ENCODE assay signal across 14 mouse cellular contexts in the genomic region with DNA sequence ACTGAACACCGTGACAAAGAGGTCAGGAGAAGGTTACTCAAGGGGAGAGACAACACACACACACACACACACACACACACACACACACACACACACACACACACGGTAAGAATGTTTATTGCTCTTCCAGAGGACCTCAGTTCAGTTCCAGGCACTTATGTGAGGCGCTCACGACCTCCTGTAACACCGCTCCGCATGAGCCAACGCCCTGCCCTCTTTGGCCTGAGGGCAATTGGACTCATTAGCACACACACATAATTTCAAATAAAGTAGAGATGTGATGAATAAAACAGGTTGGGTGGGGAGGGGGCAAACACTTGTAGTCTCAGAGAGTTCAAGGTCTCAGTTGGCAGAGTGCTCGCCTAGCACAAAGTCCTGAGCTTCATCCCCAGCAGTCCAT. TPM values are rescaled to one million over a fixed set of nuclear protein-coding genes. Genes with fewer than 3 reads are reported as not detected.
DNase-seq lines count a peak whose midpoint lies in the region; ATAC-seq and TF ChIP-seq lines count a peak whose summit lies in the region.
"Had no signal": no experiment of that assay in that cellular context is flagged by ENCODE, and none has a peak within 500 bp of the region (broad histone marks: within the 10 kb centered on the region; RNA-seq: fewer than 3 reads in every experiment).

No protein-coding gene starts in this region.

- no peaks in the 10 kb centered on the region for H3K79me2 ChIP-seq in heart, adult 2 months (replicated peaks; ENCODE audit: control insufficient read depth, insufficient read depth, low read length)

- no peaks in the 10 kb centered on the region for H3K9me3 ChIP-seq in heart, embryonic 11.5 days (replicated peaks; ENCODE audit: control insufficient read depth, low read length)
- no peaks in the 10 kb centered on the region for H3K9me3 ChIP-seq in liver, embryonic 12.5 days (replicated peaks)
- no peaks in the 10 kb centered on the region for H3K9me3 ChIP-seq in embryonic facial prominence, embryonic 15.5 days (replicated peaks)
- H3K9me3 ChIP-seq in liver, embryonic 16.5 days (replicated peaks; ENCODE audit: control insufficient read depth, low read length): no peaks in the 10 kb centered on the region
- no peaks in the 10 kb centered on the region for H3K9me3 ChIP-seq in forebrain, embryonic 14.5 days (replicated peaks; ENCODE audit: control insufficient read depth, low read length)
- H3K9me3 ChIP-seq: neural tube, embryonic 15.5 days had no signal

- peak overlapping the region; percentile 84 for H3K27ac ChIP-seq in heart, adult 2 months
- no peak overlapping the region for H3K27ac ChIP-seq in heart, embryonic 11.5 days (ENCODE audit: low read depth, low read length)
- peak overlapping the region; percentile 61 for H3K27ac ChIP-seq in liver, embryonic 12.5 days
- H3K27ac ChIP-seq in embryonic facial prominence, embryonic 15.5 days (replicated peaks): peak overlapping the region; percentile 85; the same call in 1 of the 2 replicates
- H3K27ac ChIP-seq in liver, embryonic 16.5 days (ENCODE audit: low read length): peak overlapping the region; percentile 9; the same call in 1 of the 2 replicates
- H3K27ac ChIP-seq in forebrain, embryonic 14.5 days (ENCODE audit: low read depth, low read length): no peak overlapping the region
- H3K27ac ChIP-seq: neural tube, embryonic 15.5 days had no signal

- TF ChIP-seq EP300 in heart, adult 2 months (IDR thresholded peaks at IDR 0.05; ENCODE audit: insufficient read depth, low read depth, low read length): no peak

- no peak overlapping the region for H3K4me2 ChIP-seq in heart, embryonic 11.5 days
- H3K4me2 ChIP-seq in liver, embryonic 12.5 days: peak overlapping the region; percentile 55
- H3K4me2 ChIP-seq in embryonic facial prominence, embryonic 15.5 days (replicated peaks): peak overlapping the region; percentile 46; the same call in 1 of the 2 replicates
- H3K4me2 ChIP-seq in liver, embryonic 16.5 days (ENCODE audit: low read depth, low read length): peak overlapping the region; percentile 46
- H3K4me2 ChIP-seq in forebrain, embryonic 14.5 days (ENCODE audit: low read length): no peak overlapping the region

- H3K4me1 ChIP-seq in heart, adult 2 months (ENCODE audit: control insufficient read depth, insufficient read depth, low read length): peaks cover 9% of the 10 kb centered on the region
- H3K4me1 ChIP-seq in heart, embryonic 11.5 days (ENCODE audit: control insufficient read depth, insufficient read depth, low read length): peaks cover 21% of the 10 kb centered on the region
- peaks cover 57% of the 10 kb centered on the region for H3K4me1 ChIP-seq in liver, embryonic 12.5 days
- peaks cover 35% of the 10 kb centered on the region for H3K4me1 ChIP-seq in embryonic facial prominence, embryonic 15.5 days
- peaks cover 12% of the 10 kb centered on the region for H3K4me1 ChIP-seq in liver, embryonic 16.5 days (ENCODE audit: control insufficient read depth, low read depth, low read length)
- H3K4me1 ChIP-seq in forebrain, embryonic 14.5 days (ENCODE audit: control insufficient read depth, insufficient read depth, low read length): no peaks in the 10 kb centered on the region
- H3K4me1 ChIP-seq: neural tube, embryonic 15.5 days had no signal

- H3K36me3 ChIP-seq in heart, adult 2 months (ENCODE audit: control insufficient read depth, insufficient read depth, low read length): no peaks in the 10 kb centered on the region
- no peaks in the 10 kb centered on the region for H3K36me3 ChIP-seq in heart, embryonic 11.5 days (ENCODE audit: control insufficient read depth, insufficient read depth, low read length)
- no peaks in the 10 kb centered on the region for H3K36me3 ChIP-seq in liver, embryonic 12.5 days
- H3K36me3 ChIP-seq in embryonic facial prominence, embryonic 15.5 days: no peaks in the 10 kb centered on the region
- no peaks in the 10 kb centered on the region for H3K36me3 ChIP-seq in liver, embryonic 16.5 days (ENCODE audit: control insufficient read depth, insufficient read depth)
- no peaks in the 10 kb centered on the region for H3K36me3 ChIP-seq in forebrain, embryonic 14.5 days (ENCODE audit: control insufficient read depth, insufficient read depth, low read length)
- H3K36me3 ChIP-seq: neural tube, embryonic 15.5 days had no signal

- no peak for TF ChIP-seq CTCF in heart, adult 2 months (IDR thresholded peaks at IDR 0.05)

- intact Hi-C loops in heart, adult 2 months (cut with DNase I): loop anchor here (2.0 kb wide), 1 partner anchor 29 kb away; no protein-coding TSS in a partner anchor

- no peak for ATAC-seq in heart, embryonic 11.5 days (replicated peaks; ENCODE audit: insufficient number of reproducible peaks, low FRiP score, low TSS enrichment)
- ATAC-seq in liver, embryonic 12.5 days: no peak
- no peak for ATAC-seq in embryonic facial prominence, embryonic 15.5 days (ENCODE audit: insufficient number of reproducible peaks, low FRiP score, low TSS enrichment, low read depth)
- no peak for ATAC-seq in liver, embryonic 16.5 days (ENCODE audit: low read depth)
- ATAC-seq in forebrain, embryonic 14.5 days: no peak
- ATAC-seq: forebrain, embryonic 16.5 days; midbrain, embryonic 16.5 days had no signal

- no peak for TF ChIP-seq POLR2A in heart, adult 2 months (IDR thresholded peaks at IDR 0.05; ENCODE audit: insufficient read depth, low read depth, low read length)

- no peak overlapping the region for H3K9ac ChIP-seq in heart, adult 2 months (ENCODE audit: low read depth, low read length)
- H3K9ac ChIP-seq in heart, embryonic 11.5 days (ENCODE audit: low read depth, low read length): no peak overlapping the region
- no peak overlapping the region for H3K9ac ChIP-seq in liver, embryonic 12.5 days
- no peak overlapping the region for H3K9ac ChIP-seq in embryonic facial prominence, embryonic 15.5 days
- no peak overlapping the region for H3K9ac ChIP-seq in liver, embryonic 16.5 days (ENCODE audit: low read depth, low read length)
- no peak overlapping the region for H3K9ac ChIP-seq in forebrain, embryonic 14.5 days (ENCODE audit: low read length)
- H3K9ac ChIP-seq: neural tube, embryonic 15.5 days had no signal

- 79% methylated on average over 8 of the region's 8 CpGs for WGBS in heart, adult 2 months
- 82% methylated on average over 8 of the region's 8 CpGs for WGBS in heart, embryonic 11.5 days (ENCODE audit: insufficient replicate concordance)
- WGBS in liver, embryonic 12.5 days (ENCODE audit: insufficient replicate concordance): 83% methylated on average over 8 of the region's 8 CpGs
- WGBS in embryonic facial prominence, embryonic 15.5 days: 64% methylated on average over 8 of the region's 8 CpGs
- 73% methylated on average over 8 of the region's 8 CpGs for WGBS in liver, embryonic 16.5 days (ENCODE audit: insufficient replicate concordance)
- WGBS in forebrain, embryonic 14.5 days: 87% methylated on average over 8 of the region's 8 CpGs

- no peaks in the 10 kb centered on the region for H3K27me3 ChIP-seq in heart, adult 2 months (ENCODE audit: control insufficient read depth, insufficient read depth, low read length)
- H3K27me3 ChIP-seq in heart, embryonic 11.5 days (ENCODE audit: control insufficient read depth, insufficient read depth, low read length): no peaks in the 10 kb centered on the region
- H3K27me3 ChIP-seq in liver, embryonic 12.5 days (replicated peaks): no peaks in the 10 kb centered on the region
- H3K27me3 ChIP-seq in embryonic facial prominence, embryonic 15.5 days: no peaks in the 10 kb centered on the region
- H3K27me3 ChIP-seq in liver, embryonic 16.5 days (ENCODE audit: control insufficient read depth, insufficient read depth, low read depth, low read length): no peaks in the 10 kb centered on the region
- H3K27me3 ChIP-seq in forebrain, embryonic 14.5 days (replicated peaks; ENCODE audit: control insufficient read depth, insufficient read depth, low read length): no peaks in the 10 kb centered on the region
- H3K27me3 ChIP-seq: neural tube, embryonic 15.5 days had no signal

- no peak for DNase-seq in heart, adult 2 months
- DNase-seq in liver: no peak
- DNase-seq in cerebellum, adult 11-12 months: no peak
- DNase-seq in forebrain, embryonic 14.5 days (ENCODE audit: low spot score): no peak
- DNase-seq: layer of hippocampus, postnatal 36 days; lung, postnatal 10 days; right cerebral cortex, postnatal 14 days had no signal

- H3K4me3 ChIP-seq in heart, adult 2 months: no peak overlapping the region; the same call in 1 of the 2 replicates
- H3K4me3 ChIP-seq in heart, embryonic 11.5 days (ENCODE audit: low read depth, low read length): no peak overlapping the region
- H3K4me3 ChIP-seq in liver, embryonic 12.5 days: no peak overlapping the region
- H3K4me3 ChIP-seq in embryonic facial prominence, embryonic 15.5 days (replicated peaks): no peak overlapping the region
- peak overlapping the region; percentile 42 for H3K4me3 ChIP-seq in liver, embryonic 16.5 days (ENCODE audit: low read depth, low read length)
- H3K4me3 ChIP-seq in forebrain, embryonic 14.5 days (ENCODE audit: low read depth, low read length): no peak overlapping the region
- H3K4me3 ChIP-seq: neural tube, embryonic 15.5 days had no signal

RNA-seq across cellular contexts. Expression of gene Pcbp1, which starts 30.0 kb away (rescaled TPM):
- 100 to 1,000 TPM; 155 to 164 TPM for total RNA-seq in heart, adult 2 months (2021)
- 72.9 and 85.8 TPM in 2 replicates for polyA plus RNA-seq in heart, adult 2 months (2012; rRNA removed)
- polyA plus RNA-seq in heart, embryonic 11.5 days (2014; fragmentation: Nextera tagmentation; extraction: Ambion mirVana): 312 and 348 TPM in 2 replicates
- polyA plus RNA-seq in liver, embryonic 12.5 days (2016; fragmentation: Nextera tagmentation; extraction: Ambion mirVana): 465 and 466 TPM in 2 replicates
- polyA plus RNA-seq in embryonic facial prominence, embryonic 15.5 days (2015; fragmentation: Nextera tagmentation; extraction: Ambion mirVana): 497 and 506 TPM in 2 replicates
- 82.3 and 84.0 TPM in 2 replicates for polyA plus RNA-seq in liver, embryonic 16.5 days (2015; fragmentation: Nextera tagmentation; extraction: Ambion mirVana)
- 176 and 206 TPM in 2 replicates for polyA plus RNA-seq in forebrain, embryonic 14.5 days (2014; fragmentation: Nextera tagmentation; extraction: Ambion mirVana)

RNA-seq across cellular contexts. Expression of gene C87436, which starts 58.0 kb away (rescaled TPM):
- 10 to 100 TPM in 1 of 2 experiments, 1 to 10 TPM in 1; 8.9 to 11.0 TPM for total RNA-seq in heart, adult 2 months (2021)
- 8.6 and 10.7 TPM in 2 replicates for polyA plus RNA-seq in heart, adult 2 months (2012; rRNA removed)
- polyA plus RNA-seq in heart, embryonic 11.5 days (2014; fragmentation: Nextera tagmentation; extraction: Ambion mirVana): 15.2 and 16.7 TPM in 2 replicates
- 17.9 and 18.8 TPM in 2 replicates for polyA plus RNA-seq in liver, embryonic 12.5 days (2016; fragmentation: Nextera tagmentation; extraction: Ambion mirVana)
- 24.7 and 26.8 TPM in 2 replicates for polyA plus RNA-seq in embryonic facial prominence, embryonic 15.5 days (2015; fragmentation: Nextera tagmentation; extraction: Ambion mirVana)
- 10.6 and 10.8 TPM in 2 replicates for polyA plus RNA-seq in liver, embryonic 16.5 days (2015; fragmentation: Nextera tagmentation; extraction: Ambion mirVana)
- polyA plus RNA-seq in forebrain, embryonic 14.5 days (2014; fragmentation: Nextera tagmentation; extraction: Ambion mirVana): 33.6 and 35.2 TPM in 2 replicates

Comparison
In these comparisons a context has a peak if more than half of its experiments do, and no peak if none do; other contexts are left out.
1. H3K27ac ChIP-seq: peak in heart, adult 2 months (single experiment), liver, embryonic 12.5 days (single experiment), embryonic facial prominence, embryonic 15.5 days (single experiment) and liver, embryonic 16.5 days (single experiment); none in heart, embryonic 11.5 days (single experiment) and forebrain, embryonic 14.5 days (single experiment).
2. H3K4me2 ChIP-seq: peak in liver, embryonic 12.5 days (single experiment), embryonic facial prominence, embryonic 15.5 days (single experiment) and liver, embryonic 16.5 days (single experiment); none in heart, embryonic 11.5 days (single experiment) and forebrain, embryonic 14.5 days (single experiment).